Mouse (Mus musculus) liver, adult 10 weeks (tissue): ENCODE results near the gene Gm20695. TPM values are rescaled to one million over a fixed set of nuclear protein-coding genes. Genes with fewer than 3 reads are reported as not detected.

Experiments
- polyA plus RNA-seq: library from polyadenylated mRNA; stranded (reverse); fragments of 350-450 nt; fragmentation: Illumina TruSeq; extraction: RNeasy Lipid Tissue Mini Kit (QIAGEN cat#74804); gene quantifications from one replicate; pipeline ENCODE4 v1.2.3, GENCODE M21; 2014; ENCODE audit warnings: low read depth, low replicate concordance

Gm20695 gene
- 2.5 TPM for polyA plus RNA-seq

DNA sequence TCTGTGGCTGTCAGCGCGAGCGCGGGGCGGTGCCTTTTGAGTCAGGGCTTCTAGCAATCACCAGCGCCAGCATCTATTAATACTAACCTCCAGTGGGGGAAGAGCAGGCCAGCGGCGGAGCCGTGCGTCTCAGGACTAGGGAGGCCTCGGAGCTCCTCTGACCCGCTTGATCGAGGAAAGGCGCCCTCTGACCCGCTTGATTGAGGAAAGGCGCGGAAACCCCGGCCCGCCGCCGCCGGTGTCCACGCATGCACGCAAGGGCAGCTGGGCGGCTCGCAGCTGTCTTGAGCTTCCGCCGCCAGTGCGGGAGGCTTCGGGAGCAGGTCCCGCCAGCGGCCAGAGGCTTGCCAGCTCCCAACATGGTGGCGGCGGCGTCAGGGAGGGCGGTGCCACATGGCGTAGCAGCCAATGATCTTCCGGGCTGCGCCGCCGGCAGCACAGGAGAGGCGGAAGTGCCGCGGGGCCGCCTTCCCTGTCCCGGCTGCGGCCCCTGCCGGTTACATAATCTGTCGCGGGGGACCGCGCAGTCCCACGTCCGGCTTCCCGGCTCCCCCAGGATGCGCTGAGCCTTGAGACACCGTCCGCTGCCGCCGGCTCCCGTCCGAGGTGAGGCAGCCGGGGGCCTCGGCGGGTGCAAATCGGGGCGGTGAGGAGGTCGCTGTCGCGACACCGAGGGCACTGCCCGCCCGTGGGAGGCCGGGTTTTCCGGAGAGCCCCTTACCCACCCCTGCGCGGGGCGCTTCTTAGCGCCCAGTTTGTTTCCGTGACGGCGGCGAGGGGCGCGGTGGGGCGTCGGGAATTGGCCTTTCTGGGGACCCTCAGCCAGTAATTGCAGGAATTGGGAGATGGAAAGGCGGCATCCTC, at the start of gene Gm20695, which contains the start of gene Zfp597:
TSS of gene Gm20695 (plus strand) at position 448 of the 864 bp plus-strand sequence.
TSS of gene Zfp597 (minus strand) at position 361 of the 864 bp plus-strand sequence.

DNA sequence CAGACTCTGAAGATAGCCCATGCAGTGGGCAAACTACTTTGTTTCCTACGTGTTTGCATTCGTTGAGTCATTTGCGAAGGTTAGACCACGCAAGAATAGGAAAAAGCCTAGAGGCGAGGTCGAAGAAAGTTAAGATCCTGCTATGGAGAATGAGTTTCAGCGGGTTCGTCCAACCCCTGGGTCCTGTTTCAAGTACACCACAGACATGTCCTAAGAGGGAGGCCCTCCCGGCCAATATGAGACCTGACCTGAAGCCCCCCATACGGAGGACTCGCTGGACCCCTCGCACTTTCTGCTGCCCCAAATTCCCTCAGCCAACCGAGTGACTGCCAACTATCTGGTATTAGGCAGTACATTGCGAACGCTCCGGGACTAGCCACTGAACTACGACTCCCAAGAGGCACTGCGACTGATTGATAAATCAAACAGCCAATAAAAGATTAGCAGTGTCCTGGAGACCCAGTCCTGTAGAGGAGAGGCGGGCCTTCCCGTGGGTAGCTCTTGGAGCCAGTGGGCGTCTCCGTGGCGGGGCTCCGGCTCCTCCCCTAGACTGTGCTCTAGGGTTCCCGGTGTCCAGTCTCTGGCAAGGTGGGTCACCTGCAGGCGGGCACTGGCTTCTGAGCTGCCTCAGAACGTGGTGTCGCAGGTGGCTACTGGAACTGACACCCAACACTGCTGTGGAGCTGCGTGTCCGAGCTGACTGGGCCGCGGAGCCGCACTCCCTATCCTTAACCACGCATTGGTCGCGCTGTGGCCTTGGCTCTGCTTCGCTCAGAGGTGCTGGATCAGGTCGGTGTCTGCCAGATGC, 37.5 kb upstream of the Gm20695 start, which contains the start of gene Zfp174:
TSS of gene Zfp174 (plus strand) at position 558 of the 808 bp plus-strand sequence.

DNA sequence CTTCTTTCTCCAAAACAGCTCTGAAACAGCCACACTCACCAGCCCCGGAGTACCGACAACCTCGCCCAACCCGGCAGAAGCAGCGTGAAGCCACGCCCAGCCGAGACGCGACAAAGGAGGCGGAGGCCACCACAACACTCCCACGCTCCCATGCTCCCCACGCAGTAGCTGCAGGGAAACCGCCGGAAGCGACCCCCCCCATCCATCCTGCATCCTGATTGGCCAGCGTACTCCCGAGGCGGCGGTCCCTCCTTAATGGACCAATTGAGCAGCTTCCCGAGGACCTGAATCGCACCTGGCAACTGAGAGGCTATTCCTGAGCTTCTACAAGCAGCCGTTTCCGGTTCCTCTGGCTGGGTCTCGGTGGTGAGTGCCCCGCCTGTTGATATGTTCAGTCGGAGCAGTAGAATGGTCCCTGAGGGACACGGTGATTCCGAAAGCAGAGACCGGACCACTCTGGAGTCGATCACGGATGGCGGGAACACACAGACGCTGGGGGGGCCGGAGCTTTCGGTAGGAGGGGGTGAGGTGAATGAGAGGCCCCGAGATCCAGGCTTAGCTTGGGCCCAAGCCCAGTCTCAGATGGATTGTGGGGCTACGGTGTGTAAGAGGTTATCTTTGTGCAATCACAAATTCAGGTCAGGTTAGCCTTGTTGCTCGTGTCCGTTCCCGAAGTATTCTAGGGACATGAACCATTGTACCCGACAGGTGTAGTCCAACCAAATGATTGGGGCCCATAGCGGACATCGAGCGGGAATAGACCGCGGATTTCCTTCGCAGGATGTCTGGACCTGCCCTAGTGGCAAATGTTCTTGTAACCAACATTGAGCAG, 12.0 kb upstream of the Gm20695 start, which contains the start of gene Naa60:
TSS of gene Naa60 (plus strand) at position 160 of the 832 bp plus-strand sequence.

DNA sequence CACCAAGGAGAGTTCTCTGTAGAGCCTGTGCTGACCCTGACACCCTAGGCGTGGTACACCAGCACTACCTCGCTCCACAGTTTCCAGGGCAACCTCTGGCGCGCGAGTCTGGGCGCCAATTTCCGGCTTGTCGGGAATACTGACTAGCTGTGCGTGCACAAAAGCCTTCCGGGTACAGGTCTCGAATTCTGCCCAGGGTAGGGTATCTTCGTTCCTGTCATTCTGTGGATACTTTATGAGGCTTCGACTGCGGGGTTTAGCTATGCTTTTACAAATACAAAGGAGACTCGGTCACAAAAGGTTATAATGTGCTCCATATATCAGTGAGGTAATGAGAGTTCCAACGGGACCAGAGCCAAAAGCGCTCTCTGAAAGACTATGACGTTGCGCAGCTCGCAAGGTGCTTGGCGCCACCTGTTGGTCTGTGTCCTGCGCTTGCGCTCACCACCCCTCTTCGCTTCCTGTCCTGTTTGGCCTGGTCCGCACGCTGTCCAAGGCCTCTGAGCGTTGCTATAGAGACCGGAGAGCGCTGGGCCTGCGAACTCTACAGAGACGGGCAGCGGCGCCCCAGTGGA, 24.2 kb downstream of the Gm20695 start, which contains the start of the genes 1700037C18Rik and Cluap1:
TSS of gene 1700037C18Rik (minus strand) at position 153 of the 575 bp plus-strand sequence.
TSS of gene Cluap1 (plus strand) at position 265 of the 575 bp plus-strand sequence.

Other genes starting within 250 kb of the Gm20695 start
- gene Mefv, start 166.6 kb upstream of the Gm20695 start, polyA plus RNA-seq: 0.19 TPM
- gene Zfp263, start 140.6 kb upstream of the Gm20695 start, polyA plus RNA-seq: 14.5 TPM
- not detected for gene Olfr15, start 53.8 kb upstream of the Gm20695 start, polyA plus RNA-seq
- gene Zfp174, start 37.4 kb upstream of the Gm20695 start, polyA plus RNA-seq: 1.5 TPM
- 130 TPM for gene Naa60, start 12.3 kb upstream of the Gm20695 start, polyA plus RNA-seq
- 7.1 TPM for gene Zfp597, start 87 bp upstream of the Gm20695 start, polyA plus RNA-seq
- gene 1700037C18Rik, start 24.0 kb downstream of the Gm20695 start, polyA plus RNA-seq: not detected
- 6.0 TPM for gene Cluap1, start 24.2 kb downstream of the Gm20695 start, polyA plus RNA-seq
- 0.19 TPM for gene Nlrc3, start 92.0 kb downstream of the Gm20695 start, polyA plus RNA-seq
- 0.74 TPM for gene Slx4, start 119.1 kb downstream of the Gm20695 start, polyA plus RNA-seq
- gene Dnase1, start 152.3 kb downstream of the Gm20695 start, polyA plus RNA-seq: not detected
- 70.7 TPM for gene Trap1, start 193.2 kb downstream of the Gm20695 start, polyA plus RNA-seq